Mouse (Mus musculus) ES-Bruce4 (cell line): Measurements from ENCODE around the gene B4galnt1.

ENCODE experiments used
- CTCF ChIP-seq: IDR thresholded peaks from one replicate; pipeline ENCODE4 v1.8.1; 2011; ENCODE audit warnings: low read depth, low read length
- EP300 ChIP-seq: IDR thresholded peaks from 2 replicates; pipeline ENCODE4 v1.6.1; 2011; ENCODE audit warnings: low read depth, low read length; ENCODE audit not compliant: insufficient read depth
- POLR2A ChIP-seq: IDR thresholded peaks from one replicate; pipeline ENCODE4 v1.8.1; 2011; ENCODE audit warnings: low read length; ENCODE audit not compliant: insufficient read depth

- TF ChIP-seq CTCF (no peak), POLR2A (no peak), EP300 (no peak)
Measured at GRCm38 (mm10) chr10:127204589-127204988, 39.6 kb downstream of the B4galnt1 start.
